Mouse (Mus musculus): Measurements from ENCODE around the gene Oxnad1.

GRCm38 (mm10) chr14:32103556-32103955 is 18.4 kb downstream of the Oxnad1 start:
- TF ChIP-seq CTCF (IDR thresholded peaks at IDR 0.05; ENCODE audit: low read depth, low read length) (no peak), TAL1 (conservative IDR thresholded peaks at IDR 0.05; ENCODE audit: low read depth, low read length) (no peak), POLR2AphosphoS5 (IDR thresholded peaks at IDR 0.05; ENCODE audit: insufficient replicate concordance, low read depth, low read length) (no peak), GATA1 (IDR thresholded peaks at IDR 0.05; ENCODE audit: borderline replicate concordance, low read length) (no peak), GATA2 (IDR thresholded peaks at IDR 0.05; ENCODE audit: borderline replicate concordance, low read depth, low read length) (no peak)
